Mouse (Mus musculus): ENCODE measurements around the gene Ddx52.

DNA sequence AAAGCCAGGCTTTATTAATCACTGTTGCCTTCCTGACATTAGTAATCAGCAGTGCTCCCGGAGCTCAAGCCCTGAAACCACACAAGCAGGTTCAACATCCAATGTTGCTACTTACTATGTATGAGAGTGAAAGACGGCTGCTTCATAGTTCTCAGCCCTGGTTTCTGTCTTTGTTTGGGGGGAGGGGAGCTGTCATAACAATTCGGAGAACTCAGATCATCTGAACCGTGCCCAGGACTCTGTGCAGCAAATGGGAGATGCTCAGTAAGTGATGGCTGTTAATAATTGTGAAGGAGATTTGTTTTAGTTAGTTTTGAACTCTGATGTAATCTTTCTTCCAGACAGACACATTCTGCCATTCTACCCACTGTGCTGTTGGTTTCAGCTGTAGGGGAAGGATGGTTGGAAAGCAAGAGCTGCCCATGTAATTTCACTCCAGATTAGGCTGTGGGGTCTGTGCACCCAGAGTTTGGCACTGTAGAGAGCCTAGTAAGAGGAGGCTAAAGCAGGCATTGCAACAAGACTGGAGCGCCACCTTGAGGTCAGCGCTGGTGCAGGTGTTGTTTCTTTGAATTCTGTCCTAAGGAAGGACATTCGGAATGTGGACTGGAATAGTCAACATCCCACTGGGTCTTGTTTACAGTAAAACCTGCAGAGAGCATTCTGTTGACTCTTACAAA lies 5.7 kb upstream of the Ddx52 start:
- peak; percentile 97 for TF ChIP-seq CTCF (IDR thresholded peaks at IDR 0.05)
- no peak for TF ChIP-seq EP300 (IDR thresholded peaks at IDR 0.05)
